Mouse (Mus musculus) C2C12 (cell line): ENCODE results near the gene Slc44a2.

Experiments used
- CEBPB ChIP-seq: IDR thresholded peaks from one replicate; pipeline ENCODE4 v1.6.1; 2011; ENCODE audit warnings: low read depth, mild to moderate bottlenecking, control low read depth, moderate library complexity
- CTCF ChIP-seq: IDR thresholded peaks from one replicate; pipeline ENCODE4 v1.5.1; 2011; ENCODE audit not compliant: control insufficient read depth, insufficient read depth, insufficient read length
- MYOD1 ChIP-seq: IDR thresholded peaks from one replicate; pipeline ENCODE4 v1.6.1; 2011; ENCODE audit warnings: low read depth; ENCODE audit not compliant: control insufficient read depth, insufficient read length

GRCm38 (mm10) chr9:21272391-21272790 lies 48.1 kb upstream of the Slc44a2 start:
- TF ChIP-seq CTCF (no peak), MYOD1 (no peak), CEBPB (no peak)
